Mouse (Mus musculus): ENCODE data around the gene Ccr4. TPM values are rescaled to one million over a fixed set of nuclear protein-coding genes. Genes with fewer than 3 reads are reported as not detected.

Ccr4 gene
- polyA plus RNA-seq, 1 experiment from 2014 or later = 0.10 TPM

DNA sequence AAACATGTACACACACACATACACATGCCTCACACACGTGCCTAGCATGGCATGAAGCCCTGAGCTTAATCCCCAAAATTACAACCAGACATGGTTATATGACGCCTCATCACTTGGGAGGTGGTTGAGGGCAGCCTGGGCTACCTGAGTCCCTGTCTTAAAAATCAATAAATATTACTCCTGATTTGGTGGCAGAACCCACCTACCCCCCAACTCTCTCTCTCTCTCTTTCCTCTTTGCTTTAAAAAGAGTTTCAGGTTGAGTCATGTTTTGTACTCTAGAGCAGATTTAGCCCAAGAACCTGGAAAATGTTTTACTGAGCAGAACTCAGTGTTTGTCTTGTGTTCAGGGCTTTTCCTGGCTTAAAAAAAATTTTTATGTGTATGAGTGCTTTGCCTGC is 49.3 kb downstream of the Ccr4 start:
- no peak for DNase-seq (ENCODE audit: low spot score)
- H3K4me1 ChIP-seq = peaks cover 13% of the 10 kb centered on the region
- peaks cover 26% of the 10 kb centered on the region for H3K36me3 ChIP-seq (replicated peaks)
- no peaks in the 10 kb centered on the region for H3K9me3 ChIP-seq
- 85% methylated on average over 2 of the region's 2 CpGs for WGBS
- H3K27ac ChIP-seq (replicated peaks) = no peak overlapping the region
- no peaks in the 10 kb centered on the region for H3K27me3 ChIP-seq (replicated peaks; ENCODE audit: low read depth, poor library complexity, severe bottlenecking)
- no peak overlapping the region for H3K4me3 ChIP-seq

- Histone ChIP-seq H3K36me3 (replicated peaks) (peaks cover 10% of the 10 kb centered on the region), H3K27me3 (replicated peaks; ENCODE audit: low read depth, poor library complexity, severe bottlenecking) (no peaks in the 10 kb centered on the region), H3K27ac (replicated peaks) (no peak overlapping the region), H3K4me3 (no peak overlapping the region), H3K9me3 (no peaks in the 10 kb centered on the region), H3K4me1 (peaks cover 13% of the 10 kb centered on the region)
- 92% methylated on average over 6 of the region's 6 CpGs for WGBS
- no peak for DNase-seq (ENCODE audit: low spot score)
Observed at GRCm38 (mm10) chr9:114452418-114452817, 52.3 kb downstream of the Ccr4 start.

DNA sequence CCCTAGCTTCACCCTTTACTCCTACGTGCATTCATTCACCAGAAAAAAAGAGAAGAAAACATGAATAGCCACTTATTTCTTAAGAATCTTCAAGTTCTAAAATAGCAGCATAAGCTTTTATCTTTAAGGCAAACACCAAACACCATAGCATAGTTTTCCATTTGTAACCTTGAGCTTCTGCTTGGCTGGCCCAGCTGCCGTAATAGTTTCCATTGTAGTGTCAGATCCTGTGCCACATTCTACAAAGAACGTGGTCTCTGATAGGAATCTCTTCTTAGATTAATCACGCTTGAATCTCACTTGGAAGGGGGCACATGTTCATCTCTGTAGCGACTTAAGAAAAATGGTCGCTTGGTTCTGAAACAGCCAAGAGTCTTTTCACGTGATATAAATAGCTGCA is 53.1 kb downstream of the Ccr4 start:
- no peak for DNase-seq (ENCODE audit: low spot score)
- Histone ChIP-seq H3K27ac (replicated peaks) (no peak overlapping the region), H3K9me3 (no peaks in the 10 kb centered on the region), H3K27me3 (replicated peaks; ENCODE audit: low read depth, poor library complexity, severe bottlenecking) (no peaks in the 10 kb centered on the region), H3K4me1 (peaks cover 12% of the 10 kb centered on the region), H3K4me3 (no peak overlapping the region), H3K36me3 (replicated peaks) (peaks cover 8% of the 10 kb centered on the region; the same call in 1 of the 2 replicates)
- WGBS = 87% methylated on average over 7 of the region's 7 CpGs

DNA sequence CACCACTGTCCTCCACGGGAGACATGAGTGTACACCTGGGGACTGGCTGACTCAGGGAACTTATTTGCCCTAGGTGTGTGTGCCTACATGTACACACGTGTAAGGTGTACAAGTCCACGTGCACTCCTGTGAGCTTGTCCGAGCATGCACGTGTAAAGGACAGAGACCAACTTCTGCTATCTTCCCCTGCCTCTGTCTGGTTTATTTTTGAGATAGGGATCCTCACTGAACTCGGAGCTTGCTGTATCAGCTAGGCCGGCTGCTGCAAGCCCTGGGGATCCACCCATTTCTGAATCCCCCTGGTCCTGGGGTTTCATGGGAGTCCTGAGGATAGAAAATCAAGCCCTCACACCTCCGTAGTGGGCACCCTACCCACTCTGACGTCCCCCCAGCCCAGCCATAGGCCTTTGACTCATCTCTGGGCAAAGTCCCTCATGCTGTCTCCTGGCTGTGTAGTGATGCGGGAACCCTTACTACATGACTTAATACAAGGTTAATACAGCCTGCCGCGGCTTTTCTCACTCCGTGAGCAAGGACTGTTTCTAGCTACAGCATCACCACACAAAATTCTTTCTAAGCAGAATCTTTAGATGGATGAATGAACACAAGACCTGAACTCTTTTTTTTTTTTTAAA is 55.5 kb downstream of the Ccr4 start:
- Histone ChIP-seq H3K36me3 (replicated peaks) (no peaks in the 10 kb centered on the region), H3K27ac (replicated peaks) (no peak overlapping the region), H3K4me3 (no peak overlapping the region), H3K4me1 (no peaks in the 10 kb centered on the region), H3K27me3 (replicated peaks; ENCODE audit: low read depth, poor library complexity, severe bottlenecking) (no peaks in the 10 kb centered on the region), H3K9me3 (no peaks in the 10 kb centered on the region)
- no peak for DNase-seq (ENCODE audit: low spot score)
- WGBS = 90% methylated on average over 13 of the region's 13 CpGs

GRCm38 (mm10) chr9:114448700-114449099 is 56.0 kb downstream of the Ccr4 start:
- Histone ChIP-seq H3K27ac (replicated peaks) (no peak overlapping the region), H3K9me3 (no peaks in the 10 kb centered on the region), H3K4me1 (no peaks in the 10 kb centered on the region), H3K4me3 (no peak overlapping the region), H3K27me3 (replicated peaks; ENCODE audit: low read depth, poor library complexity, severe bottlenecking) (no peaks in the 10 kb centered on the region), H3K36me3 (replicated peaks) (no peaks in the 10 kb centered on the region)
- WGBS = 87% methylated on average over 5 of the region's 5 CpGs
- DNase-seq (ENCODE audit: low spot score) = no peak

GRCm38 (mm10) chr9:114446887-114447286 is 57.8 kb downstream of the Ccr4 start:
- DNase-seq (ENCODE audit: low spot score) = no peak

GRCm38 (mm10) chr9:114443351-114443750 is 61.4 kb downstream of the Ccr4 start:
- no peak for DNase-seq (ENCODE audit: low spot score)
- Histone ChIP-seq H3K4me1 (no peaks in the 10 kb centered on the region), H3K27me3 (replicated peaks; ENCODE audit: low read depth, poor library complexity, severe bottlenecking) (no peaks in the 10 kb centered on the region), H3K9me3 (no peaks in the 10 kb centered on the region), H3K27ac (replicated peaks) (no peak overlapping the region), H3K36me3 (replicated peaks) (0 out of 2 replicates have a peak, but pooled peaks cover 7% of the 10 kb centered on the region), H3K4me3 (no peak overlapping the region)
- 87% methylated on average over 8 of the region's 8 CpGs for WGBS

More at GRCm38 (mm10) chr9:114446887-114447286, 57.8 kb downstream of the Ccr4 start:
- H3K36me3 ChIP-seq (replicated peaks) = 0 out of 2 replicates have a peak, but pooled peaks cover 7% of the 10 kb centered on the region
- no peak overlapping the region for H3K4me3 ChIP-seq
- no peaks in the 10 kb centered on the region for H3K4me1 ChIP-seq
- no peaks in the 10 kb centered on the region for H3K9me3 ChIP-seq
- no peak overlapping the region for H3K27ac ChIP-seq (replicated peaks)
- WGBS = 93% methylated on average over 8 of the region's 8 CpGs
- no peaks in the 10 kb centered on the region for H3K27me3 ChIP-seq (replicated peaks; ENCODE audit: low read depth, poor library complexity, severe bottlenecking)

- 89% methylated on average over 9 of the region's 9 CpGs for WGBS
- no peaks in the 10 kb centered on the region for H3K9me3 ChIP-seq
- no peak for DNase-seq (ENCODE audit: low spot score)
- H3K4me3 ChIP-seq = no peak overlapping the region
- no peak overlapping the region for H3K27ac ChIP-seq (replicated peaks)
- peaks cover 8% of the 10 kb centered on the region; the same call in 1 of the 2 replicates for H3K36me3 ChIP-seq (replicated peaks)
- H3K27me3 ChIP-seq (replicated peaks; ENCODE audit: low read depth, poor library complexity, severe bottlenecking) = no peaks in the 10 kb centered on the region
- no peaks in the 10 kb centered on the region for H3K4me1 ChIP-seq
Observed at GRCm38 (mm10) chr9:114442893-114443292, 61.8 kb downstream of the Ccr4 start.

DNA sequence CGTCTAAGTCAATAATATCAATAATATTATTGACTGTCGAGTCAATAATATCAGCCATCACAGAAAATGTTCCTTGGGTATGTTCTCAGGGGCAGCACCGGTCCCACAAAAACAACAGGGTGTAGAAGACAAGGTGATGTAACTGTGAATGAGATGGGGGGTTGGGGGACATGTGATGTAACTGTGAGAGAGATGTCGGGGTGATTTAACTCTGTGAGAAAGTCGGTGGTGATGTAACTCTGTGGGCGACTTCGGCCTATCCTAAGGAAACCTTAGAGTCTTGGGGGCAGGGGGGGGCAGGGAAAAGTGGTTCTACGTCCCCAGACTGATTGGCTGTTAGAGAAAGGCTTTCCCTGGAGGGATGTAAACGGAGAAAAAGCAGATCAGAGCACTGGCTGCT is 62.5 kb downstream of the Ccr4 start:
- 88% methylated on average over 9 of the region's 9 CpGs for WGBS
- no peak for DNase-seq (ENCODE audit: low spot score)
- no peaks in the 10 kb centered on the region for H3K4me1 ChIP-seq
- H3K36me3 ChIP-seq (replicated peaks) = peaks cover 12% of the 10 kb centered on the region; the same call in 1 of the 2 replicates
- H3K27me3 ChIP-seq (replicated peaks; ENCODE audit: low read depth, poor library complexity, severe bottlenecking) = no peaks in the 10 kb centered on the region
- no peak overlapping the region for H3K27ac ChIP-seq (replicated peaks)
- no peak overlapping the region for H3K4me3 ChIP-seq
- no peaks in the 10 kb centered on the region for H3K9me3 ChIP-seq

- H3K4me1 ChIP-seq = no peaks in the 10 kb centered on the region
- peaks cover 8% of the 10 kb centered on the region; the same call in 1 of the 2 replicates for H3K9me3 ChIP-seq
- no peaks in the 10 kb centered on the region for H3K27me3 ChIP-seq (replicated peaks; ENCODE audit: low read depth, poor library complexity, severe bottlenecking)
- no peak overlapping the region for H3K4me3 ChIP-seq
- H3K36me3 ChIP-seq (replicated peaks) = peaks cover 21% of the 10 kb centered on the region
- DNase-seq (ENCODE audit: low spot score) = no peak
- no peak overlapping the region for H3K27ac ChIP-seq (replicated peaks)
- WGBS = 87% methylated on average over 10 of the region's 10 CpGs
Observed at GRCm38 (mm10) chr9:114440548-114440947, 64.2 kb downstream of the Ccr4 start.

Other genes starting within 250 kb of the Ccr4 start
- gene Bcl2a1c, start 174.8 kb downstream of the Ccr4 start, polyA plus RNA-seq (2016; fragmentation: Nextera tagmentation; extraction: Ambion mirVana) = not detected in 2 replicates
- gene Crtap, start 114.2 kb downstream of the Ccr4 start, polyA plus RNA-seq (2016; fragmentation: Nextera tagmentation; extraction: Ambion mirVana) = 44.4 and 52.2 TPM in 2 replicates
- 22.0 and 22.8 TPM in 2 replicates for gene Glb1, start 103.8 kb downstream of the Ccr4 start, polyA plus RNA-seq (2016; fragmentation: Nextera tagmentation; extraction: Ambion mirVana)
- 11.8 and 14.1 TPM in 2 replicates for gene Tmppe, start 103.8 kb downstream of the Ccr4 start, polyA plus RNA-seq (2016; fragmentation: Nextera tagmentation; extraction: Ambion mirVana)
- gene C130032M10Rik, start 10.8 kb upstream of the Ccr4 start, polyA plus RNA-seq (2016; fragmentation: Nextera tagmentation; extraction: Ambion mirVana) = 1.0 and 1.2 TPM in 2 replicates
- 7.8 and 9.4 TPM in 2 replicates for gene Trim71, start 59.5 kb upstream of the Ccr4 start, polyA plus RNA-seq (2016; fragmentation: Nextera tagmentation; extraction: Ambion mirVana)
- 73.2 and 74.3 TPM in 2 replicates for gene Cnot10, start 135.3 kb upstream of the Ccr4 start, polyA plus RNA-seq (2016; fragmentation: Nextera tagmentation; extraction: Ambion mirVana)
- gene Dync1li1, start 183.9 kb upstream of the Ccr4 start, polyA plus RNA-seq (2016; fragmentation: Nextera tagmentation; extraction: Ambion mirVana) = 84.4 and 89.6 TPM in 2 replicates
- 29.5 and 32.8 TPM in 2 replicates for gene Cmtm6, start 226.2 kb upstream of the Ccr4 start, polyA plus RNA-seq (2016; fragmentation: Nextera tagmentation; extraction: Ambion mirVana)